Mouse (Mus musculus) bone marrow macrophage, adult 2 months (primary cell): ENCODE results near the gene Ube2b.

ENCODE experiments used
- CTCF ChIP-seq: IDR thresholded peaks from 2 replicates; pipeline ENCODE4 v1.5.1; 2012; ENCODE audit warnings: low read depth, mild to moderate bottlenecking, low read length, moderate library complexity
- POLR2A ChIP-seq: IDR thresholded peaks from 2 replicates; pipeline ENCODE4 v1.6.1; 2012; ENCODE audit warnings: mild to moderate bottlenecking, low read depth, low read length, borderline replicate concordance

GRCm38 (mm10) chr11:51946144-51946543 lies 54.4 kb downstream of the Ube2b start:
- TF ChIP-seq CTCF (no peak), POLR2A (no peak)
